Mouse (Mus musculus) liver, embryonic 11.5 days (tissue): ENCODE data around the gene H2afy2. TPM values are rescaled to one million over a fixed set of nuclear protein-coding genes. Genes with fewer than 3 reads are reported as not detected.

ENCODE experiments used
- ATAC-seq: fragments of 200-750 bp; cut with Nextera tagmentation; replicated peaks from 2 replicates; pipeline ENCODE4 v1.8.0; 2017; ENCODE audit warnings: moderate number of reproducible peaks, mild to moderate bottlenecking, moderate TSS enrichment, moderate library complexity; ENCODE audit not compliant: low FRiP score
- DNase-seq: peaks from one replicate; pipeline ENCODE4 v3.0.0-alpha.2; 2017; ENCODE audit warnings: low spot score
- H3K27ac ChIP-seq: fragments of 300-500 bp; sonication (generic); 2 replicates; pipeline ENCODE4 v1.5.1; 2014; ENCODE audit warnings: mild to moderate bottlenecking, low read depth, low read length, control low read depth
- H3K27me3 ChIP-seq: fragments of 300-500 bp; sonication (generic); replicated peaks from 2 replicates; pipeline ENCODE4 v1.6.1; 2014; ENCODE audit warnings: low read length, mixed read lengths; ENCODE audit not compliant: control insufficient read depth, insufficient read depth
- H3K36me3 ChIP-seq: fragments of 300-500 bp; sonication (generic); 2 replicates; pipeline ENCODE4 v1.6.1; 2014; ENCODE audit warnings: mild to moderate bottlenecking, low read length, moderate library complexity, mixed read lengths; ENCODE audit not compliant: control insufficient read depth, insufficient read depth
- H3K4me1 ChIP-seq: fragments of 300-500 bp; sonication (generic); replicated peaks from 2 replicates; pipeline ENCODE4 v1.6.1; 2014; ENCODE audit warnings: low read length, mixed read lengths; ENCODE audit not compliant: control insufficient read depth, insufficient read depth
- H3K4me2 ChIP-seq: fragments of 300-500 bp; sonication (generic); 2 replicates; pipeline ENCODE4 v1.6.1; 2014; ENCODE audit warnings: mild to moderate bottlenecking, control low read depth, moderate library complexity
- H3K4me3 ChIP-seq: fragments of 300-500 bp; sonication (generic); 2 replicates; pipeline ENCODE4 v1.5.1; 2014; ENCODE audit warnings: low read depth, low read length, control low read depth
- H3K9ac ChIP-seq: fragments of 300-500 bp; sonication (generic); 2 replicates; pipeline ENCODE4 v1.6.1; 2014; ENCODE audit warnings: low read depth, low read length, control low read depth
- H3K9me3 ChIP-seq: fragments of 300-500 bp; sonication (generic); 2 replicates; pipeline ENCODE4 v1.6.1; 2016; ENCODE audit warnings: low read length, inconsistent platforms, mixed read lengths; ENCODE audit not compliant: control insufficient read depth
- WGBS: fragments of 180-500 bp; shearing (Covaris S2); extraction: QIAGEN DNeasy Blood & Tissue Kit; methylation state at CpG from one replicate; pipeline ENCODE4 v1.1.7; 2014; 5-methylcytosine and 5-hydroxymethylcytosine counted together
- polyA plus RNA-seq: library from polyadenylated mRNA; unstranded; fragments of >200 nt; fragmentation: Nextera tagmentation; extraction: Ambion mirVana; gene quantifications from 2 replicates; pipeline ENCODE4 v1.2.1, GENCODE M21; 2014

Gene H2afy2
- polyA plus RNA-seq, 1 experiment from 2014 or later, result 43.8 TPM

- Histone ChIP-seq H3K9me3 (no peaks in the 10 kb centered on the region), H3K9ac (no peak overlapping the region), H3K4me3 (no peak overlapping the region), H3K4me2 (no peak overlapping the region), H3K36me3 (no peaks in the 10 kb centered on the region), H3K27ac (no peak overlapping the region), H3K4me1 (0 out of 2 replicates have a peak, but pooled peaks cover 2% of the 10 kb centered on the region), H3K27me3 (no peaks in the 10 kb centered on the region)
- DNase-seq, result no peak
- ATAC-seq, result no peak
- WGBS, result 65% methylated on average over 13 of the region's 13 CpGs
Observed at GRCm38 (mm10) chr10:61825979-61826752, 42.2 kb upstream of the H2afy2 start.

- H3K4me2 ChIP-seq, result no peak overlapping the region
- no peaks in the 10 kb centered on the region for H3K9me3 ChIP-seq
- ATAC-seq, result no peak
- 47% methylated on average over 5 of the region's 5 CpGs for WGBS
- no peak for DNase-seq
- H3K27ac ChIP-seq, result no peak overlapping the region
- no peaks in the 10 kb centered on the region for H3K27me3 ChIP-seq
- no peaks in the 10 kb centered on the region for H3K36me3 ChIP-seq
- H3K9ac ChIP-seq, result no peak overlapping the region
- 0 out of 2 replicates have a peak, but pooled peaks cover 2% of the 10 kb centered on the region for H3K4me1 ChIP-seq
- no peak overlapping the region for H3K4me3 ChIP-seq
Observed at GRCm38 (mm10) chr10:61825536-61825935, 41.6 kb upstream of the H2afy2 start.

GRCm38 (mm10) chr10:61823731-61824115 lies 39.8 kb upstream of the H2afy2 start:
- Histone ChIP-seq H3K9ac (no peak overlapping the region), H3K27me3 (no peaks in the 10 kb centered on the region), H3K4me2 (no peak overlapping the region), H3K4me1 (0 out of 2 replicates have a peak, but pooled peaks cover 2% of the 10 kb centered on the region), H3K9me3 (no peaks in the 10 kb centered on the region), H3K4me3 (no peak overlapping the region), H3K27ac (no peak overlapping the region), H3K36me3 (no peaks in the 10 kb centered on the region)
- WGBS, result 58% methylated on average over 4 of the region's 4 CpGs
- DNase-seq (no peak), ATAC-seq (no peak)

GRCm38 (mm10) chr10:61822968-61823730 lies 39.2 kb upstream of the H2afy2 start:
- Histone ChIP-seq H3K36me3 (no peaks in the 10 kb centered on the region), H3K9ac (no peak overlapping the region), H3K4me1 (0 out of 2 replicates have a peak, but pooled peaks cover 2% of the 10 kb centered on the region), H3K9me3 (no peaks in the 10 kb centered on the region), H3K27me3 (no peaks in the 10 kb centered on the region), H3K4me2 (no peak overlapping the region), H3K27ac (no peak overlapping the region), H3K4me3 (no peak overlapping the region)
- no peak for ATAC-seq
- DNase-seq, result no peak
- 46% methylated on average over 7 of the region's 7 CpGs for WGBS

GRCm38 (mm10) chr10:61820050-61820449 lies 36.1 kb upstream of the H2afy2 start:
- DNase-seq, result no peak
- H3K27ac ChIP-seq, result no peak overlapping the region
- 55% methylated on average over 9 of the region's 9 CpGs for WGBS
- no peak overlapping the region for H3K9ac ChIP-seq
- H3K9me3 ChIP-seq, result no peaks in the 10 kb centered on the region
- H3K36me3 ChIP-seq, result no peaks in the 10 kb centered on the region
- ATAC-seq, result no peak
- no peak overlapping the region for H3K4me3 ChIP-seq
- no peaks in the 10 kb centered on the region for H3K4me1 ChIP-seq
- no peak overlapping the region for H3K4me2 ChIP-seq
- no peaks in the 10 kb centered on the region for H3K27me3 ChIP-seq

GRCm38 (mm10) chr10:61811987-61812386 lies 28.0 kb upstream of the H2afy2 start:
- no peaks in the 10 kb centered on the region for H3K4me1 ChIP-seq
- no peak overlapping the region for H3K4me3 ChIP-seq
- no peak overlapping the region for H3K4me2 ChIP-seq
- no peak for DNase-seq
- ATAC-seq, result no peak
- H3K27me3 ChIP-seq, result no peaks in the 10 kb centered on the region
- no peak overlapping the region for H3K9ac ChIP-seq
- 62% methylated on average over 5 of the region's 5 CpGs for WGBS
- H3K36me3 ChIP-seq, result no peaks in the 10 kb centered on the region
- H3K27ac ChIP-seq, result no peak overlapping the region
- H3K9me3 ChIP-seq, result no peaks in the 10 kb centered on the region

GRCm38 (mm10) chr10:61798133-61798576 lies 14.2 kb upstream of the H2afy2 start:
- WGBS, result 69% methylated on average over 15 of the region's 15 CpGs
- H3K4me1 ChIP-seq, result no peaks in the 10 kb centered on the region
- no peak overlapping the region for H3K4me3 ChIP-seq
- no peak for ATAC-seq
- no peak overlapping the region for H3K4me2 ChIP-seq
- no peaks in the 10 kb centered on the region for H3K9me3 ChIP-seq
- DNase-seq, result no peak
- H3K27ac ChIP-seq, result no peak overlapping the region
- H3K9ac ChIP-seq, result no peak overlapping the region
- H3K27me3 ChIP-seq, result no peaks in the 10 kb centered on the region
- H3K36me3 ChIP-seq, result no peaks in the 10 kb centered on the region

GRCm38 (mm10) chr10:61795458-61795857 lies 11.5 kb upstream of the H2afy2 start:
- no peak overlapping the region for H3K4me2 ChIP-seq
- no peaks in the 10 kb centered on the region for H3K4me1 ChIP-seq
- ATAC-seq (no peak), DNase-seq (no peak)
- H3K9ac ChIP-seq, result no peak overlapping the region
- H3K36me3 ChIP-seq, result no peaks in the 10 kb centered on the region
- no peaks in the 10 kb centered on the region for H3K27me3 ChIP-seq
- no peak overlapping the region for H3K27ac ChIP-seq
- no peak overlapping the region for H3K4me3 ChIP-seq
- no peaks in the 10 kb centered on the region for H3K9me3 ChIP-seq
- 48% methylated on average over 8 of the region's 8 CpGs for WGBS
